Mouse (Mus musculus): ENCODE results near the gene Sh3rf1. TPM values are rescaled to one million over a fixed set of nuclear protein-coding genes. Genes with fewer than 3 reads are reported as not detected.
A peak's percentile ranks its signal among the peaks of the same experiment; 100 is the strongest.

Gene Sh3rf1
- polyA plus RNA-seq, 1 experiment from 2014 or later, result 18.1 TPM

DNA sequence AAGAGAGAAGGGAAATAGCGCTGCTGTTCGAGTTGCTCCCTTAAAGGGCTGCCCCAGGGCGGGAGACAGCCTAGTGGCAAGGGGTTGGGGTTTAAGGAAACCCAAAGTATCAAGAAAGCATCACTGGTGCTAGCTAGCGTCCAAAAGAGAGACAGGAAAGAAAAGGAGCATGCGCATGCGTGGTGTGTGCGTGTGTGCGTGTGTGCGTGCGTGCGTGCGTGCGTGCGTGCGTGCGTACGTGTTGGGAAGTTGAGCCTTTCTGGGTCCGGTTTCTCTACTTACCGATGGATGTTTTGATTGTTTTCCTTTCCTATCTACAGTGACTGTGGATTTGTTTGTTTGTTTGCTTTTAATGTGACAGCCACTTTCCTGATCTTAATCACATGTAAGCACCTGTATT is 19.2 kb downstream of the Sh3rf1 start:
- no peak for DNase-seq (ENCODE audit: low spot score)
- H3K4me2 ChIP-seq (ENCODE audit: low read length), result no peak overlapping the region
- 94% methylated on average over 19 of the region's 19 CpGs for WGBS
- H3K36me3 ChIP-seq (ENCODE audit: insufficient read depth, low read length), result 0 out of 2 replicates have a peak, but pooled peaks cover 5% of the 10 kb centered on the region
- no peak overlapping the region for H3K9ac ChIP-seq (ENCODE audit: low read depth, low read length)
- H3K4me3 ChIP-seq (replicated peaks; ENCODE audit: low read depth, low read length), result no peak overlapping the region
- no peaks in the 10 kb centered on the region for H3K4me1 ChIP-seq (replicated peaks; ENCODE audit: insufficient read depth, low read length)
- no peaks in the 10 kb centered on the region for H3K27me3 ChIP-seq (ENCODE audit: insufficient read depth, low read length)
- H3K9me3 ChIP-seq (replicated peaks; ENCODE audit: low read length), result no peaks in the 10 kb centered on the region; the same call in 1 of the 2 replicates
- TF ChIP-seq CTCF (IDR thresholded peaks at IDR 0.05; ENCODE audit: low read depth), result no peak
- no peak for ATAC-seq (replicated peaks; ENCODE audit: low FRiP score, low read depth)
- H3K27ac ChIP-seq, result no peak overlapping the region

DNA sequence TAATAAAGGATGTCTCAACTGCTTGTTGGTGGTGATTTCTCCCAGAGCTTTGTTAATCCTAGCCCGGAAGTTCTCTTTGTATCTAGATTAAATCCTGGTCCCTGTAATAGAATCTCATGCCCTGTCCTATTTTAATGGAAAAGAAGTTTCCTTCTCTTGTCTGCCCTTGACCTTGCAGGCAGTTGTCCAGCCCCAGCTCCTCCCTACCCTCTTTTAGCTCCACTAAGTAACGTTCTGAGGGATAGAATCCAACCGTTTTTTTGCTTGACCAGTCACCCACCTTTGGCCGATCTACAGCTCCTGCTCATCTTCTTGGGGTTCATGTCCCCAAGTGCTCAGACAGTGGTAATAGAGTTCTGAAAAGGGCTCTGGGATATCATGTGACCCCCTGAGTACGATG is 19.8 kb downstream of the Sh3rf1 start:
- Histone ChIP-seq H3K9ac (ENCODE audit: low read depth, low read length) (no peak overlapping the region), H3K9me3 (replicated peaks; ENCODE audit: low read length) (no peaks in the 10 kb centered on the region; the same call in 1 of the 2 replicates), H3K4me3 (replicated peaks; ENCODE audit: low read depth, low read length) (no peak overlapping the region), H3K36me3 (ENCODE audit: insufficient read depth, low read length) (0 out of 2 replicates have a peak, but pooled peaks cover 5% of the 10 kb centered on the region), H3K4me2 (ENCODE audit: low read length) (no peak overlapping the region), H3K27ac (no peak overlapping the region), H3K27me3 (ENCODE audit: insufficient read depth, low read length) (no peaks in the 10 kb centered on the region), H3K4me1 (replicated peaks; ENCODE audit: insufficient read depth, low read length) (no peaks in the 10 kb centered on the region)
- DNase-seq (ENCODE audit: low spot score) (no peak), ATAC-seq (replicated peaks; ENCODE audit: low FRiP score, low read depth) (no peak)
- WGBS, result 77% methylated on average over 5 of the region's 5 CpGs
- TF ChIP-seq CTCF (IDR thresholded peaks at IDR 0.05; ENCODE audit: low read depth), result no peak

- DNase-seq (ENCODE audit: low spot score), result no peak
These were observed 20.5 kb downstream of the Sh3rf1 start for GRCm38 (mm10) chr8:61244157-61244556.

GRCm38 (mm10) chr8:61247270-61248025 is 23.8 kb downstream of the Sh3rf1 start:
- Histone ChIP-seq H3K4me2 (ENCODE audit: low read length) (no peak overlapping the region), H3K4me1 (replicated peaks; ENCODE audit: insufficient read depth, low read length) (no peaks in the 10 kb centered on the region), H3K36me3 (ENCODE audit: insufficient read depth, low read length) (peaks cover 5% of the 10 kb centered on the region; the same call in 1 of the 2 replicates), H3K27me3 (ENCODE audit: insufficient read depth, low read length) (no peaks in the 10 kb centered on the region), H3K9ac (ENCODE audit: low read depth, low read length) (no peak overlapping the region), H3K9me3 (replicated peaks; ENCODE audit: low read length) (no peaks in the 10 kb centered on the region), H3K4me3 (replicated peaks; ENCODE audit: low read depth, low read length) (no peak overlapping the region), H3K27ac (no peak overlapping the region)
- DNase-seq (ENCODE audit: low spot score) (peak; percentile 65), ATAC-seq (replicated peaks; ENCODE audit: low FRiP score, low read depth) (peak; percentile 82; the same call in 1 of the 2 replicates)
- TF ChIP-seq CTCF (IDR thresholded peaks at IDR 0.05; ENCODE audit: low read depth), result no peak
- WGBS, result 61% methylated on average over 13 of the region's 13 CpGs

More at GRCm38 (mm10) chr8:61244157-61244556, 20.5 kb downstream of the Sh3rf1 start:
- Histone ChIP-seq H3K9me3 (replicated peaks; ENCODE audit: low read length) (no peaks in the 10 kb centered on the region; the same call in 1 of the 2 replicates), H3K4me1 (replicated peaks; ENCODE audit: insufficient read depth, low read length) (no peaks in the 10 kb centered on the region), H3K27me3 (ENCODE audit: insufficient read depth, low read length) (no peaks in the 10 kb centered on the region), H3K4me2 (ENCODE audit: low read length) (no peak overlapping the region), H3K9ac (ENCODE audit: low read depth, low read length) (no peak overlapping the region), H3K36me3 (ENCODE audit: insufficient read depth, low read length) (0 out of 2 replicates have a peak, but pooled peaks cover 5% of the 10 kb centered on the region), H3K4me3 (replicated peaks; ENCODE audit: low read depth, low read length) (no peak overlapping the region), H3K27ac (no peak overlapping the region)
- peak; percentile 15; the same call in 1 of the 2 replicates for TF ChIP-seq CTCF (IDR thresholded peaks at IDR 0.05; ENCODE audit: low read depth)
- no peak for ATAC-seq (replicated peaks; ENCODE audit: low FRiP score, low read depth)
- 95% methylated on average over 7 of the region's 7 CpGs for WGBS

- no peak for DNase-seq (ENCODE audit: low spot score)
- peaks cover 5% of the 10 kb centered on the region; the same call in 1 of the 2 replicates for H3K36me3 ChIP-seq (ENCODE audit: insufficient read depth, low read length)
- no peaks in the 10 kb centered on the region for H3K9me3 ChIP-seq (replicated peaks; ENCODE audit: low read length)
- ATAC-seq (replicated peaks; ENCODE audit: low FRiP score, low read depth), result no peak
- H3K4me2 ChIP-seq (ENCODE audit: low read length), result no peak overlapping the region
- no peaks in the 10 kb centered on the region for H3K27me3 ChIP-seq (ENCODE audit: insufficient read depth, low read length)
- TF ChIP-seq CTCF (IDR thresholded peaks at IDR 0.05; ENCODE audit: low read depth), result no peak
- H3K4me3 ChIP-seq (replicated peaks; ENCODE audit: low read depth, low read length), result no peak overlapping the region
- no peak overlapping the region for H3K27ac ChIP-seq
- H3K4me1 ChIP-seq (replicated peaks; ENCODE audit: insufficient read depth, low read length), result no peaks in the 10 kb centered on the region
- 93% methylated on average over 4 of the region's 4 CpGs for WGBS
- no peak overlapping the region for H3K9ac ChIP-seq (ENCODE audit: low read depth, low read length)
These were observed 25.8 kb downstream of the Sh3rf1 start for GRCm38 (mm10) chr8:61249511-61249910.

GRCm38 (mm10) chr8:61254196-61254595 is 30.5 kb downstream of the Sh3rf1 start:
- H3K9me3 ChIP-seq (replicated peaks; ENCODE audit: low read length), result no peaks in the 10 kb centered on the region

More at GRCm38 (mm10) chr8:61254196-61254595, 30.5 kb downstream of the Sh3rf1 start:
- H3K4me3 ChIP-seq (replicated peaks; ENCODE audit: low read depth, low read length), result no peak overlapping the region
- ATAC-seq (replicated peaks; ENCODE audit: low FRiP score, low read depth), result no peak
- no peaks in the 10 kb centered on the region for H3K4me1 ChIP-seq (replicated peaks; ENCODE audit: insufficient read depth, low read length)
- H3K27ac ChIP-seq, result no peak overlapping the region
- TF ChIP-seq CTCF (IDR thresholded peaks at IDR 0.05; ENCODE audit: low read depth), result no peak
- no peak overlapping the region for H3K4me2 ChIP-seq (ENCODE audit: low read length)
- 55% methylated on average over 5 of the region's 5 CpGs for WGBS
- H3K27me3 ChIP-seq (ENCODE audit: insufficient read depth, low read length), result no peaks in the 10 kb centered on the region
- peak; percentile 53 for DNase-seq (ENCODE audit: low spot score)
- H3K36me3 ChIP-seq (ENCODE audit: insufficient read depth, low read length), result peaks cover 5% of the 10 kb centered on the region; the same call in 1 of the 2 replicates
- H3K9ac ChIP-seq (ENCODE audit: low read depth, low read length), result no peak overlapping the region
